Mouse (Mus musculus) lung, embryonic 14.5 days (tissue): ENCODE results near the gene Nab2. TPM values are rescaled to one million over a fixed set of nuclear protein-coding genes. Genes with fewer than 3 reads are reported as not detected.

Source experiments
- ATAC-seq: fragments of 200-750 bp; cut with Nextera tagmentation; 2 replicates; pipeline ENCODE4 v1.8.0; 2017; ENCODE audit warnings: mild to moderate bottlenecking, moderate TSS enrichment, moderate library complexity; ENCODE audit not compliant: insufficient read depth
- DNase-seq: peaks from one replicate; pipeline ENCODE4 v3.0.0-alpha.2; 2015
- H3K27ac ChIP-seq: fragments of 300-500 bp; sonication (generic); 2 replicates; pipeline ENCODE4 v1.5.1; 2014; ENCODE audit warnings: low read depth, mild to moderate bottlenecking, moderate library complexity
- H3K27me3 ChIP-seq: fragments of 300-500 bp; sonication (generic); 2 replicates; pipeline ENCODE4 v1.6.1; 2014; ENCODE audit warnings: low read length, control low read depth; ENCODE audit not compliant: insufficient read depth
- H3K36me3 ChIP-seq: fragments of 300-500 bp; sonication (generic); 2 replicates; pipeline ENCODE4 v1.6.1; 2014; ENCODE audit warnings: control low read depth; ENCODE audit not compliant: insufficient read depth
- H3K4me1 ChIP-seq: fragments of 300-500 bp; sonication (generic); 2 replicates; pipeline ENCODE4 v1.6.1; 2014; ENCODE audit warnings: antibody characterized with exemption, control low read depth; ENCODE audit not compliant: insufficient read depth
- H3K4me2 ChIP-seq: fragments of 300-500 bp; sonication (generic); 2 replicates; pipeline ENCODE4 v1.6.1; 2014; ENCODE audit warnings: mild to moderate bottlenecking
- H3K4me3 ChIP-seq: fragments of 300-500 bp; sonication (generic); 2 replicates; pipeline ENCODE4 v1.5.1; 2014; ENCODE audit warnings: low read depth, low read length
- H3K9ac ChIP-seq: fragments of 300-500 bp; sonication (generic); 2 replicates; pipeline ENCODE4 v1.6.1; 2014
- H3K9me3 ChIP-seq: fragments of 300-500 bp; sonication (generic); 2 replicates; pipeline ENCODE4 v1.6.1; 2016; ENCODE audit warnings: low read depth, low read length, control low read depth
- CTCF ChIP-seq: IDR thresholded peaks from 2 replicates; pipeline ENCODE4 v1.5.1; 2016; ENCODE audit warnings: antibody characterized with exemption, low read depth
- WGBS: fragments of 180-500 bp; shearing (Covaris S2); extraction: QIAGEN DNeasy Blood & Tissue Kit; methylation state at CpG from one replicate; pipeline ENCODE4 v1.1.7; 2014; 5-methylcytosine and 5-hydroxymethylcytosine counted together
- polyA plus RNA-seq: library from polyadenylated mRNA; unstranded; fragments of >200 nt; fragmentation: Nextera tagmentation; extraction: Ambion mirVana; gene quantifications from 2 replicates; pipeline ENCODE4 v1.2.1, GENCODE M21; 2014

The Nab2 gene
- polyA plus RNA-seq, 1 experiment from 2014 or later, result 13.5 TPM

GRCm38 (mm10) chr10:127642772-127643552, 25.4 kb downstream of the Nab2 start, which contains the start of gene Stat6:
TSS of gene Stat6 (plus strand) at chr10:127642986.
- Histone ChIP-seq H3K4me2 (peak within 1 kb of the TSS; percentile 87), H3K9ac (peak within 1 kb of the TSS; percentile 74), H3K9me3 (no peaks in the 10 kb centered on the region), H3K36me3 (peaks cover 10% of the 10 kb centered on the region; the same call in 1 of the 2 replicates), H3K4me1 (peaks cover 11% of the 10 kb centered on the region; the same call in 1 of the 2 replicates), H3K27me3 (no peaks in the 10 kb centered on the region), H3K4me3 (peak within 1 kb of the TSS; percentile 56), H3K27ac (peak within 1 kb of the TSS; percentile 95)
- peak; percentile 55 for ATAC-seq
- TF ChIP-seq CTCF, result no peak
- DNase-seq, result peak; percentile 81
- 4% methylated on average over 37 of the region's 37 CpGs for WGBS

GRCm38 (mm10) chr10:127641861-127642771, 26.3 kb downstream of the Nab2 start:
- 6% methylated on average over 19 of the region's 19 CpGs for WGBS
- Histone ChIP-seq H3K36me3 (peaks cover 3% of the 10 kb centered on the region; the same call in 1 of the 2 replicates), H3K9ac (peak overlapping the region; percentile 74), H3K27me3 (no peaks in the 10 kb centered on the region), H3K4me1 (peaks cover 11% of the 10 kb centered on the region; the same call in 1 of the 2 replicates), H3K4me2 (peak overlapping the region; percentile 87), H3K9me3 (no peaks in the 10 kb centered on the region), H3K4me3 (peak overlapping the region; percentile 56), H3K27ac (peak overlapping the region; percentile 95)
- peak; percentile 76 for ATAC-seq
- peak; percentile 96 for TF ChIP-seq CTCF
- peak; percentile 97 for DNase-seq

GRCm38 (mm10) chr10:127640421-127640820, 27.9 kb downstream of the Nab2 start:
- DNase-seq, result no peak
- Histone ChIP-seq H3K4me3 (no peak overlapping the region), H3K4me1 (peaks cover 11% of the 10 kb centered on the region; the same call in 1 of the 2 replicates), H3K27ac (no peak overlapping the region), H3K9ac (no peak overlapping the region), H3K36me3 (no peaks in the 10 kb centered on the region), H3K9me3 (no peaks in the 10 kb centered on the region), H3K4me2 (no peak overlapping the region), H3K27me3 (no peaks in the 10 kb centered on the region)
- no peak for TF ChIP-seq CTCF
- WGBS, result 49% methylated on average over 5 of the region's 5 CpGs
- no peak for ATAC-seq

GRCm38 (mm10) chr10:127632668-127633271, 35.6 kb downstream of the Nab2 start:
- no peak for TF ChIP-seq CTCF
- Histone ChIP-seq H3K27me3 (no peaks in the 10 kb centered on the region), H3K27ac (no peak overlapping the region), H3K4me3 (no peak overlapping the region), H3K9me3 (no peaks in the 10 kb centered on the region), H3K4me1 (no peaks in the 10 kb centered on the region), H3K36me3 (no peaks in the 10 kb centered on the region), H3K4me2 (no peak overlapping the region), H3K9ac (no peak overlapping the region)
- WGBS, result 18% methylated on average over 7 of the region's 7 CpGs
- DNase-seq (no peak), ATAC-seq (no peak)

GRCm38 (mm10) chr10:127631261-127632214, 36.8 kb downstream of the Nab2 start:
- Histone ChIP-seq H3K9me3 (peaks cover 4% of the 10 kb centered on the region), H3K4me1 (no peaks in the 10 kb centered on the region), H3K9ac (no peak overlapping the region), H3K36me3 (no peaks in the 10 kb centered on the region), H3K27ac (no peak overlapping the region), H3K27me3 (no peaks in the 10 kb centered on the region), H3K4me3 (no peak overlapping the region), H3K4me2 (no peak overlapping the region)
- WGBS, result 70% methylated on average over 10 of the region's 10 CpGs
- DNase-seq (no peak), ATAC-seq (no peak)
- TF ChIP-seq CTCF, result no peak

GRCm38 (mm10) chr10:127626433-127626832, 41.9 kb downstream of the Nab2 start:
- WGBS, result 89% methylated on average over 3 of the region's 3 CpGs
- H3K4me1 ChIP-seq, result no peaks in the 10 kb centered on the region
- H3K9me3 ChIP-seq, result peaks cover 4% of the 10 kb centered on the region
- DNase-seq, result peak; percentile 51
- H3K9ac ChIP-seq, result no peak overlapping the region
- no peak overlapping the region for H3K27ac ChIP-seq
- H3K4me2 ChIP-seq, result no peak overlapping the region
- ATAC-seq, result no peak
- no peaks in the 10 kb centered on the region for H3K27me3 ChIP-seq
- no peak overlapping the region for H3K4me3 ChIP-seq
- no peaks in the 10 kb centered on the region for H3K36me3 ChIP-seq
- TF ChIP-seq CTCF, result peak; percentile 45; the same call in 1 of the 2 replicates
